Mouse (Mus musculus): ENCODE results near the gene Plk5.

DNA sequence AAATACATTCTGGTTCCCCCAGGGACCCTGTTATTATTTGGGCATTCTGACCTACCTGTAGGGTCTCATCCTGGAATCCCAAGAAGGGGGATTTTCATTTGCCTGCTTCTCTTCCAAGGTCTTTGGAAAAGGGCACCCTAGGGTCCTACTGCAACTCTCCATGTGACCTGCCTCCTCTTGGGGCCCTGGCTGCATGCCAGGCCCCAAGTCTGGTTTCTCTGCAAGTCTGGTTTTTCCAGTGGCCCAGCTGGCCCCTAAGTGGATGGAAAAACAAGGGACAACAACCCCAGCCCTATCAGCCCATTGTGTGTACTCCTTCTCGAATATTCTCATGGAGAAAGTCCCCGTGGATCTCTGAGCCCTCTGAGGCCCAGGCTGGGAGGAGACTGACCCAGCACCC, 25.4 kb upstream of the Plk5 start:
- TF ChIP-seq MYOD1 (IDR thresholded peaks at IDR 0.05; ENCODE audit: control insufficient read depth in 1 of 3, insufficient read length in 2 of 3, low read depth in 2 of 3) (no peak), MAX (IDR thresholded peaks at IDR 0.05; ENCODE audit: low read depth) (no peak), POLR2A (IDR thresholded peaks at IDR 0.05; ENCODE audit: insufficient read length, low read depth) (no peak), CEBPB (IDR thresholded peaks at IDR 0.05; ENCODE audit: insufficient read depth, poor library complexity, severe bottlenecking) (no peak), TCF12 (IDR thresholded peaks at IDR 0.05; ENCODE audit: insufficient read depth, poor library complexity, severe bottlenecking) (no peak), POLR2AphosphoS2 (IDR thresholded peaks at IDR 0.05; ENCODE audit: insufficient read length, low read depth) (no peak), USF1 (IDR thresholded peaks at IDR 0.05; ENCODE audit: low read depth) (no peak), REST (IDR thresholded peaks at IDR 0.05; ENCODE audit: insufficient read depth, insufficient read length) (no peak), SRF (IDR thresholded peaks at IDR 0.05; ENCODE audit: control insufficient read depth, insufficient read length, low read depth) (no peak), E2F4 (IDR thresholded peaks at IDR 0.05; ENCODE audit: insufficient read depth) (no peak)

All from myocyte (in vitro differentiated cells).